Mouse (Mus musculus) testis, postnatal 14 days (tissue): ENCODE data around the gene Arhgef26.

Source experiments
- DNase-seq: peaks from one replicate; pipeline ENCODE4 v3.0.0; 2021; ENCODE audit warnings: low spot score

Gene Arhgef26

DNA sequence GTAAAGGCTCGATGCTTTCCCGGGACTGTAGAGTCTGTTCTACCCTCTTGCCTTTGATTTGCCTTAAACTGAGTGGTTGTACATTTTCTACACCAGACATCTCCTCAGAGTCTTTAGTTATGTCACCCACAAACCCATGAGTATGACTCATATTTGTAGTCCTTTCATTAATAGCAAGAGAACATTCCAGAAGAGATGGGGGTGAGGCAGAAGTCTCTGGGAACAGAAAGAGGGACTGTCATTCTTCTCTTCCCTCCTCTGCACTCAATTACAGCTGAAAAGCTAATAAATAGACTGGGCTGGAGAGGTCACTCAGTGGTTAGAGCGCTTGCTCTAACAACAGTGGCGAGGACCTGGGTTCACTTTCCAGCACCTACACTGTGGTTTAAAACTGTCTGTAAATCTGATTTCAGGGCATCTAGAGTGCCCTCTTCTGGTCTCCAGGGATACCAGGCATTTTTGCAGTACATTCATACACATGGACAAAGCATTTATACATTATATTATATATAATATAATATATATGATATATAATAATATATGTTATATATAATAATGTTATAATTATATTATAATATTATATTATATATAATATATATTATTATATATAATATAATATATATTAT lies 111.8 kb downstream of the Arhgef26 start:
- no peak for DNase-seq

DNA sequence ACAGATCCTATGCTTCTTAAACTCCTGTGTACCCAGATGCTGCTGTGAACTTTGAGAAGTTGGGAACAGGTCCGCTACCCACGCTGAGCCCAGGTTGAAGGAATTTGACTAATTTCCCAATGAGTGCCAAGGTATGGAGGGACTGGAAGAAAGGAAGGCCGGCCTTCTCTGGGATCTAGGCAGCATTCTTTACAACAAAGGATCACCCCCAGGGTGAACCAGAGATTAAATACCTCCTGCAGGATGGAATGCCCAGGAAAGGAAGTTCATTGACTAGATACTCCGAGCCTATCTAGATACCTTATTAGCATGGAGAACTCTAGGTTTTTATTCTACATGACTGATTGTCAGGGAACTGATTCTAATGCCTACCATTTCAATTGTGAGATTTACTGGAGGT lies 114.8 kb downstream of the Arhgef26 start:
- no peak for DNase-seq

GRCm38 (mm10) chr3:62454096-62454495 lies 116.0 kb downstream of the Arhgef26 start:
- DNase-seq, result no peak

- no peak for DNase-seq
Observed at GRCm38 (mm10) chr3:62455854-62456253, 117.7 kb downstream of the Arhgef26 start.

DNA sequence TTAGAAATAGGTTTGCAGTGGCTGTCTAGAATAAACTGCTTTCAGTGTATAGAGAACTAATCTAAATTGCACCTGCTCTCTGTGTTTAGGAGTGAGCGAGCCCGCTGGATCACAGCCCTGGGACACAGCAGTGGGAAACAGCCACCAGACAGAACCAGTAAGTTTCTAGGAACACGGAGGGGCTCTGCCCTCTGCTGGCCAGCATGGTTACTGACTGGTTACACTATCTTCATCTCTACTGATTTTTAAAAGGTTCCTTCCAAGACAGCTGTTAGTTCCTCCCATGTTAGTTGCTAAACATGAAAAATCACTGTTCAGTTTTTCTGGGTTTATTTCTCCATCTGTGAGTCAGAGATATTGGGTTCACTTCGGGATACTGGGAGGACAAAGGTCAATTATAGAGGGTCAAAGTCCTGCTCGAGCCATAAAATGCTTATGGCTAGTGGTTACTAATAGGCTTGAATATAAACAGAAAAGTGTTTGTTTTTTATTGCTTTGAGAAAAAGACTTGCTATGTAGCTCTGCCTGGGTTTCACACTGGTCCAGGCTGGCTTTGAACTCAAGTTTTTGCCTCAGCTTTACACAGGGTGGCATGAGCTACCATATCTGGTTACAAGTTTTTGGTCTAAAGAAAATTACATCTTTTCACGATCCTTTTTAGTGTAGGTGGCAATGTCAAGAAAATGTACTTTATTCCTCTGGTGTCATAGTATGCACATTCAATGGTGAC lies 120.3 kb downstream of the Arhgef26 start:
- DNase-seq, result peak; percentile 19

GRCm38 (mm10) chr3:62459483-62459882 lies 121.3 kb downstream of the Arhgef26 start:
- no peak for DNase-seq

DNA sequence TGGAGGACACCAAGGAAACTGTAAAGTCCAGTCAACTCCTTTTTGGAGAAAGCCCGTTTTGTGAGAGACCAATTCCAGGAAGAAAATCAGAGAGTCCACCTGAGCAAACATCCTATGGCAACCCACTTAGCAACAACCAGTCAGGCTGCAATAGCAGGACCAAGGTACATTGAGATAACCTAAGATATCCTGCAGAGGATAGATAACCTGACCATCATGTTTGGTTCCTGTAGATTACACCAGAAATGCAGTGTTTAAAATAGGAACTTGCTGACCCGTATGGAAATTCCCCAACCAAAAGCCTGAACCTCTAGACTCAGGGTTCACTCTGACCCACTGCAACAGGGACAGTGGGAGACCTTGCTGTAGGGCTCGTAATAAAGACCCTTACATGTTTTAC lies 126.1 kb downstream of the Arhgef26 start:
- no peak for DNase-seq

- no peak for DNase-seq
Observed at GRCm38 (mm10) chr3:62470179-62470578, 132.0 kb downstream of the Arhgef26 start.

DNA sequence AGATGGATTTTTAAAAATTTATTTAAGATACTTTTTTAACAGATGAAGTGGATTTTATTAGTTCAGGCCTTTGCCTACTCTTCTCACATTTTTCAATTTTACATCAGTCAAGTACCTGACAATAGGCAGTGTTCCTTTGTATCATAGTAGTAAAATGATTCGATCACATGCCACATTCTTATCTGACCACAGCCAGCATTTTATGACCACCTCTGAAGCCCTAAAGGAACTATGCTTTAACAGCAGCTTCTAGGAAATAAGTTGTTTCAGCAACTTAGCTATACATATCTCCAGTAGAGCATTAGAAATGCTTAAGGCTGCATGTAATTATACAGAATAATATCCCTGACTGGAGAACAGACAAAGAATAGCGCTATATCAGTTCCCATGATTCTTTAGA lies 146.2 kb downstream of the Arhgef26 start:
- DNase-seq, result no peak

DNA sequence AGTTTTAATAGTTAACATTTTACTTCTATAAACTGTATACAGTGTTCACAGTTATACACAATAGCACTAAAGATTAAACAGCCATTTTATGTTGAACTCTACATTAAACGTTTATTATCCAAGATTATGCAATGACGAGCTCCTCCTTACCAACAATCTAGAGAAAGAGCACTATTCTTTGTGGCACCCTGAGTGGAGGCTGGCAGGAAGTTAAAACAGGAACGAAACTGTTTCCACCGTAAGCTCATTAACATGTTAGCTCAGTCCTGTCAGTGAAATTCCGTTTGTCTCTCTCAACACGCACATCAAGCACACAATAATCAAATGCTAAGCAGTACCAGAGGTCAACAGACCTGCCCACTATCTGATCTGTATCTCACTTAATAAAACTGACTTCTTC lies 154.4 kb downstream of the Arhgef26 start:
- no peak for DNase-seq

DNA sequence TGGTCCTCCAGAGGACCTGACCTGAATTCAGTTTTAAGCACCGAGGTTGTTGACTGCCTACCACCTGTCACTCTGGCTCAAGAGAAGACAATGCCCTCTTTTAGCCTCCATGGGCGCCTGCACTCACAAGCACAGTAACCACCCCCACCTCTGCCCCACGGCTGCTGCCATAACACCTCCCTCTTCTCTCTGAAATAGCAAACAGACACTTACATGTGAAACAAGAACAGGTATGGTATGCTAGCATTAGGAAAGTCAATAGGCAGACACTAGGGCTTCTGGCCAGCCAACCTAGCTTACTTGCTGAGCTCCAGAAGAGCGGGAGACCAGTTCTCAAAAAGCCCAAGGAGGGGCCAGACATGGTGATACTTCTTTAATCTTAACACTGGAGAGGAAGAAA lies 161.2 kb downstream of the Arhgef26 start:
- no peak for DNase-seq

DNA sequence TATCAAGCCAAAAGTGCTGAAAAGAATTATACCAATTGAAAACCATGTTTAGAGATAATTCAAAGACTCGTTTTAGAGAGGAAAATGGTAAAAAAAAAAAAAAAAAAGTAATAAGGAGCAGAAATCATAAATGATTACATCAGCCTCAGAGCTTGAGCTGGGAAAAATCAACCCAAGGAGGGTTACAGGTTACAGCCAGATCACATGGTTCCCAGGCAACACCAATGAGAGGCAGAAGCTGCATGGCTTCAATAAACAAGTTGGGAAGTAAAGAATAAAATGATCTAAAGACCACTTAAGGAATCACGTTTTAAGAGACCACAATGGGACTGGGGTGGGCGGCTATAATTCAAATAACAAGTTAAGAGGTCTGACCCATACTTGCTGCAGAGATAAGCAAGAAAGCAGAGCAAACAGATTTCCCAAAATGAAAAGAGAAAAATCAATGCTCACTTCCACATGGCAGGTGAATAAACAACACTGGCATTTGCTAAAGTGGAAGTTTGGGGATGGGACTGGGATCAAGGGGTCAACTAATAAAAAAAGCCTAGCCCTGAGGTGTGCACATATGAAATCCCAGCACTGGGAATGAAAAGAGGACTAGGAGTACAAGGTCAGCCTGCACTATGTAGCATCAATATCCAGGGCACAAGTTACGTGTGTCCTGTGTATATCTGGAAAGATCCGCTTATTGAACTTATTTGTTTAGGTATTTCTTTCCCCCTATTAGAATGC lies 167.2 kb downstream of the Arhgef26 start:
- DNase-seq, result no peak

- DNase-seq, result peak; percentile 95
Observed at GRCm38 (mm10) chr3:62506488-62507205, 168.5 kb downstream of the Arhgef26 start, which contains the start of gene Dhx36. TSS of gene Dhx36 (minus strand) at chr3:62507004.

GRCm38 (mm10) chr3:62507206-62507647 lies 169.1 kb downstream of the Arhgef26 start:
- no peak for DNase-seq
